Mouse (Mus musculus): Measurements from ENCODE around the gene Cmip.

DNA sequence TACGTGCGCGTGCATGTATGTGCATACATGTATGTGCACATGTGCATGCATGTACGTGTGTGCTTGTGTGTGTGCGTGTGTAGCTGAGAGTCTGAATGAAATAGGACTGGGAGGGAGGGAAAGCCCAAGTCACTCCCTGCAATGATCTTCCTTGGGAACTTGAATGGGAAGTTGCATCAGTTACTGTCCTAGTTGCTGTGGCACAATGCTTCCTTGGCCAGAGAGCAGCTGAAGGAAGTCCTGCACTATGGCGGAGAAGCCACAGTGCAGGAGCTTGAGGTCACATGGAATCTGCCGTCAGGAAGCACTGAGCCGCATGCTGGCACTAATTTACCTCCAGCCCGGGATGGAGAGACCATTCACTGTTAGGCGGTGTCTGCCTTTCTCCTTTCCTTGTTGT lies 37.9 kb downstream of the Cmip start:
- TF ChIP-seq CTCF (conservative IDR thresholded peaks at IDR 0.05; ENCODE audit: insufficient read depth, insufficient read length, low read depth, low read length) (no peak), POLR2A (IDR thresholded peaks at IDR 0.05; ENCODE audit: low read depth, low read length) (no peak)
